Mouse (Mus musculus): Measurements from ENCODE around the gene Rtn3.

DNA sequence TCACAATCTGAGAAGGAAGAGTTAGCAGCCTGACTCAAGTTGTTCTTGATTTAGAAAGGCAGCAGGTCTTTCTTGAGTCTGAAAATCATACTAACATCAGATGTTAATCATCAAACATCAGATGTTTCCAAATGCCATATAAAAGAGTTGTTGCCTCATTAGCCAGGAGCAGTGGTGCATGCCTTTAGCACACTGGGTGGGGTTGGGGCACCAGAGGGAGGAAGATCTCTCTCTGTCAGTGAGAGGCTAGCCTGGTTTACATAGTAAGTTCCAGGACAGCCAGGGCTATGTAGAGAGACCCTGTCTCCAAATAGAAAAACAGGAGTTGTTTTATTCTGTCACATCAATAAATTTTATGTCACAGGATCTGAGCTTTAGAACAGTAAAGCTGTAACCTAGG is 24.2 kb downstream of the Rtn3 start:
- TF ChIP-seq CTCF (IDR thresholded peaks at IDR 0.05; ENCODE audit: low read depth) (no peak), EP300 (IDR thresholded peaks at IDR 0.05; ENCODE audit: low read depth) (no peak)
